Mouse (Mus musculus) megakaryocyte, adult 5-6 weeks (primary cell): ENCODE measurements around the gene Tas2r130. TPM values are rescaled to one million over a fixed set of nuclear protein-coding genes. Genes with fewer than 3 reads are reported as not detected.
"Not testable (repeated sequence)": the region's sequence is repeated elsewhere in the genome, so short reads cannot be mapped to it uniquely, and the experiment has no call there.

Experiments used
- ATAC-seq: 2 replicates; pipeline ENCODE4 v1.8.0; 2016; ENCODE audit warnings: mild to moderate bottlenecking, inconsistent platforms; ENCODE audit not compliant: poor library complexity, severe bottlenecking
- total RNA-seq, 2 experiments: library from RNA; stranded (forward) in 1 of 2; stranded (reverse) in 1 of 2; fragments of 153-499, 151-499 nt in 1 of 2; fragments of 221-1000, 200-1000 nt in 1 of 2; gene quantifications; 2 replicates each; pipeline versions ENCODE4 v1.2.3 to v1.2.4; 2015 to 2017

The Tas2r130 gene
- total RNA-seq (2015) (not detected in 2 replicates), total RNA-seq (2017) (not detected in 2 replicates)

DNA sequence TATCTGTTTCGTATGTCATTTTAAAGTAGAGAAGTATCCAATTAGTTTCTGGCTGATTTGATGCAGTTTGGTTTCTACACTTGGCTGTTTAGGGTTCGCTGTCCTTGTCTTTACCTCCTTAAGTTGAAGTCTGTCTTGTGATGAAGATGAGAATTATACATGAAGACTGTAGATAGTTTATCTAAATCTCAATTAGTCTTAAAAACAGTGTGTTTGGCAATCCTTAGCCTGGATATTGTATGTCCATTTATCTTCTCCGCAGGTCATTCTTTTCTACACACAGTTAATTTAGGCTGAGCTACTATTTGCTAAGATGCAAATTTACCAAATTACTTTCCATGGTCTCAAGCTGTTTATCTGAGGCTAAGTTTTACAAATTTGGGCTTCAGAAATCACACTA, at the start of gene Tas2r130:
Gene Tas2r130 (minus strand): TSS at position 101 of the 400 bp plus-strand sequence.
- no peak for ATAC-seq

GRCm38 (mm10) chr6:131678786-131679185, 48.1 kb upstream of the Tas2r130 start, which contains the start of gene Tas2r106:
Gene Tas2r106 (minus strand): TSS chr6:131678886.
- ATAC-seq: no peak

DNA sequence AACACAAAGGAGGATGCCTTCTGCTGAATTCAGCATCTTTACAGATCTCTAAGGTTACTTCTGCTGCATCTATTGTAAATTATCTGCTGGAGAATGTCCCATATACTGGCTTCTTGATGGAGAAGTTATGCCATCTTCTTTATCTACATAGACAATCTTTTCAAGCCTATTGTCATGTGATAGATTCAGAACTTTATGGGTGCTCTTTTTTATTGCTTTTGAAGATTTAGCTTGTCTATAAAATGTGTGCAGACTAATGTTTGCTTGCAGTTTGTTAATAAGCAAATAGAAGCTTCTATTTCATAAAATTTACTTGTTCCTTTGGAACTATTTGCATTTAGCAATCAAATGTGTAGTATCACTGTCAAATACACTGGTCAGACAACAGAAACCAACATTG, 29.3 kb upstream of the Tas2r130 start, which contains the start of gene Tas2r107:
Gene Tas2r107 (minus strand): TSS at position 101 of the 400 bp plus-strand sequence.
- no peak for ATAC-seq

DNA sequence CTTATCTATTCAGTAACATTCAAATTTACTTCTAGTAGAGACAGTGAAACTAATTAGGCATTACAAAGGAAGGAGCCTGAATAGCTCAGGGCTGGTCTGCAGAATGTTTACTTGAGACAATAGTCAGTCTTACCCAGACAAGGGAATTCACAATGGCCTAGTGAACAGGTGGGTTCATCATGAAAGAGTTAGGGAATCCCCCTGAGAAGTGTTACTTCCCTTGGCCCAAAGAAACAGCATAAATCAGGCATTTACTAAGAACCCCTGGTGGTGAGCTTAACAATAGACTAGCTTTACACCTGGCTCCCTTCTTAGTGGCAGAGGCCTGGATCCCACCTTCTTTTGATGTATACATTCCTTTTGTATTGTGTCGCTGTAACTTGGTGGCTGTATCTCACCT, 20.8 kb downstream of the Tas2r130 start:
- not testable (repeated sequence) for ATAC-seq

- no peak for ATAC-seq
Measured at GRCm38 (mm10) chr6:131604821-131605220, 25.9 kb downstream of the Tas2r130 start.

Other genes with a start within 250 kb of the Tas2r130 start
- 198 and 202 TPM in 2 replicates for gene Ybx3, start 242.4 kb downstream of the Tas2r130 start, total RNA-seq (2015)
- 215 and 291 TPM in 2 replicates for gene Ybx3, start 242.4 kb downstream of the Tas2r130 start, total RNA-seq (2017)
- gene 5430401F13Rik, start 144.5 kb downstream of the Tas2r130 start, total RNA-seq (2015): not detected in 2 replicates
- gene 5430401F13Rik, start 144.5 kb downstream of the Tas2r130 start, total RNA-seq (2017): not detected in 2 replicates
- gene Gm6619, start 144.5 kb downstream of the Tas2r130 start, total RNA-seq (2015): not detected in 2 replicates
- not detected in 2 replicates for gene Gm6619, start 144.5 kb downstream of the Tas2r130 start, total RNA-seq (2017)
- gene Tas2r107, start 29.2 kb upstream of the Tas2r130 start, total RNA-seq (2015): not detected in 2 replicates
- gene Tas2r107, start 29.2 kb upstream of the Tas2r130 start, total RNA-seq (2017): not detected in 2 replicates
- not detected in 2 replicates for gene Tas2r106, start 48.0 kb upstream of the Tas2r130 start, total RNA-seq (2015)
- gene Tas2r106, start 48.0 kb upstream of the Tas2r130 start, total RNA-seq (2017): not detected in 2 replicates
- not detected in 2 replicates for gene Tas2r104, start 54.8 kb upstream of the Tas2r130 start, total RNA-seq (2015)
- not detected in 2 replicates for gene Tas2r104, start 54.8 kb upstream of the Tas2r130 start, total RNA-seq (2017)
- not detected in 2 replicates for gene Tas2r105, start 56.6 kb upstream of the Tas2r130 start, total RNA-seq (2015)
- not detected in 2 replicates for gene Tas2r105, start 56.6 kb upstream of the Tas2r130 start, total RNA-seq (2017)
- gene Tas2r114, start 59.2 kb upstream of the Tas2r130 start, total RNA-seq (2015): not detected in 2 replicates
- gene Tas2r114, start 59.2 kb upstream of the Tas2r130 start, total RNA-seq (2017): not detected in 2 replicates